Mouse (Mus musculus) limb, embryonic 15.5 days (tissue): Measurements from ENCODE around the gene Wee1. TPM values are rescaled to one million over a fixed set of nuclear protein-coding genes. Genes with fewer than 3 reads are reported as not detected.
"Not testable (repeated sequence)": the region's sequence is repeated elsewhere in the genome, so short reads cannot be mapped to it uniquely, and the experiment has no call there.

Experiments used
- ATAC-seq: fragments of 200-750 bp; cut with Nextera tagmentation; 2 replicates; pipeline ENCODE4 v1.8.0; 2017; ENCODE audit warnings: low read depth, moderate TSS enrichment; ENCODE audit not compliant: insufficient number of reproducible peaks, low FRiP score, low TSS enrichment
- H3K27ac ChIP-seq: fragments of 300-500 bp; sonication (generic); 2 replicates; pipeline ENCODE4 v1.5.1; 2015; ENCODE audit warnings: moderate library complexity, mild to moderate bottlenecking, inconsistent platforms
- H3K27me3 ChIP-seq: fragments of 300-500 bp; sonication (generic); 2 replicates; pipeline ENCODE4 v1.6.1; 2015; ENCODE audit warnings: inconsistent platforms
- H3K36me3 ChIP-seq: fragments of 300-500 bp; sonication (generic); 2 replicates; pipeline ENCODE4 v1.6.1; 2015; ENCODE audit warnings: inconsistent platforms
- H3K4me1 ChIP-seq: fragments of 300-500 bp; sonication (generic); 2 replicates; pipeline ENCODE4 v1.6.1; 2015; ENCODE audit warnings: inconsistent platforms
- H3K4me2 ChIP-seq: fragments of 300-500 bp; sonication (generic); 2 replicates; pipeline ENCODE4 v1.6.1; 2015; ENCODE audit warnings: mild to moderate bottlenecking, inconsistent platforms
- H3K4me3 ChIP-seq: fragments of 300-500 bp; sonication (generic); 2 replicates; pipeline ENCODE4 v1.5.1; 2015; ENCODE audit warnings: mild to moderate bottlenecking, inconsistent platforms
- H3K9ac ChIP-seq: fragments of 300-500 bp; sonication (generic); 2 replicates; pipeline ENCODE4 v1.6.1; 2015; ENCODE audit warnings: inconsistent platforms
- H3K9me3 ChIP-seq: fragments of 300-500 bp; sonication (generic); 2 replicates; pipeline ENCODE4 v1.6.1; 2016; ENCODE audit warnings: inconsistent platforms
- WGBS: fragments of 180-500 bp; shearing (Covaris S2); methylation state at CpG from one replicate; pipeline ENCODE4 v1.1.7; 2015; 5-methylcytosine and 5-hydroxymethylcytosine counted together
- polyA plus RNA-seq: library from polyadenylated mRNA; unstranded; fragments of >200 nt; fragmentation: Nextera tagmentation; extraction: Ambion mirVana; gene quantifications from 2 replicates; pipeline ENCODE4 v1.2.1, GENCODE M21; 2015

The Wee1 gene
- polyA plus RNA-seq, 1 experiment from 2014 or later = 20.5 TPM

DNA sequence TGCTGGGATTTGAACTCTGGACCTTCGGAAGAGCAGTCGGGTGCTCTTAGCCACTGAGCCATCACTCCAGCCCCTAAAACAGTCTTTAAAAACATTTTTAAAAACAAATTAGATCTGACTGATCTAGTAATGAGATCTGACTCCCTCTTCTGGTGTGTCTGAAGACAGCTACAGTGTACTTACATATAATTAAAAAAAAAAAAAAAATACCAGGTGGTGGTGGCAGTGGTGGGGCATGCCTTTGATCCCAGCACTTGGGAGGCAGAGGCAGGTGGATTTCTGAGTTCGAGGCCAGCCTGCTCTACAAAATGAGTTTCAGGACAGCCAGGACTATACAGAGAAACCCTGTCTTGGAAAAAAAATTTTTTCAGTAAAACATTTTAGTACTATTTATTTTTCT lies 13.3 kb upstream of the Wee1 start:
- H3K9me3 ChIP-seq, H3K36me3 ChIP-seq, ATAC-seq, H3K27me3 ChIP-seq, H3K9ac ChIP-seq, H3K4me3 ChIP-seq: not testable (repeated sequence)
- peak overlapping the region; percentile 73; the same call in 1 of the 2 replicates for H3K27ac ChIP-seq
- H3K4me1 ChIP-seq = peaks cover 15% of the 10 kb centered on the region
- WGBS = 90% methylated on average over 3 of the region's 3 CpGs
- peak overlapping the region; percentile 29; the same call in 1 of the 2 replicates for H3K4me2 ChIP-seq

- H3K27me3 ChIP-seq = no peaks in the 10 kb centered on the region
- no peak overlapping the region for H3K4me3 ChIP-seq
- 9% methylated on average over 11 of the region's 11 CpGs for WGBS
- no peak overlapping the region for H3K9ac ChIP-seq
- no peaks in the 10 kb centered on the region for H3K36me3 ChIP-seq
- peaks cover 15% of the 10 kb centered on the region for H3K4me1 ChIP-seq
- peak overlapping the region; percentile 29 for H3K4me2 ChIP-seq
- peak overlapping the region; percentile 73 for H3K27ac ChIP-seq
- ATAC-seq = peak; percentile 58; the same call in 1 of the 2 replicates
- no peaks in the 10 kb centered on the region for H3K9me3 ChIP-seq
Observed at GRCm38 (mm10) chr7:110108967-110109610, 12.8 kb upstream of the Wee1 start.

- no peaks in the 10 kb centered on the region for H3K9me3 ChIP-seq
- no peak overlapping the region for H3K9ac ChIP-seq
- H3K4me2 ChIP-seq = no peak overlapping the region
- WGBS = 24% methylated on average over 4 of the region's 4 CpGs
- no peak for ATAC-seq
- H3K4me1 ChIP-seq = peaks cover 15% of the 10 kb centered on the region
- H3K4me3 ChIP-seq = no peak overlapping the region
- H3K27ac ChIP-seq = no peak overlapping the region
- no peaks in the 10 kb centered on the region for H3K36me3 ChIP-seq
- no peaks in the 10 kb centered on the region for H3K27me3 ChIP-seq
Observed at GRCm38 (mm10) chr7:110110061-110110656, 11.7 kb upstream of the Wee1 start.

GRCm38 (mm10) chr7:110114699-110115098 lies 7.1 kb upstream of the Wee1 start:
- ATAC-seq = 0 out of 2 replicates have a peak, but pooled peaks have one; percentile 40
- no peaks in the 10 kb centered on the region for H3K9me3 ChIP-seq

GRCm38 (mm10) chr7:110116731-110117291 lies 5.0 kb upstream of the Wee1 start:
- Histone ChIP-seq H3K27me3 (no peaks in the 10 kb centered on the region), H3K9ac (no peak overlapping the region), H3K4me1 (no peaks in the 10 kb centered on the region), H3K9me3 (no peaks in the 10 kb centered on the region), H3K36me3 (no peaks in the 10 kb centered on the region), H3K4me3 (no peak overlapping the region), H3K4me2 (no peak overlapping the region), H3K27ac (peak overlapping the region; percentile 47; the same call in 1 of the 2 replicates)
- WGBS = 28% methylated on average over 1 of the region's 1 CpGs
- ATAC-seq = no peak

More at GRCm38 (mm10) chr7:110114699-110115098, 7.1 kb upstream of the Wee1 start:
- Histone ChIP-seq H3K4me1 (peaks cover 6% of the 10 kb centered on the region), H3K9ac (no peak overlapping the region), H3K27ac (no peak overlapping the region), H3K27me3 (no peaks in the 10 kb centered on the region), H3K36me3 (no peaks in the 10 kb centered on the region), H3K4me3 (no peak overlapping the region), H3K4me2 (no peak overlapping the region)
- WGBS = 31% methylated on average over 5 of the region's 5 CpGs

DNA sequence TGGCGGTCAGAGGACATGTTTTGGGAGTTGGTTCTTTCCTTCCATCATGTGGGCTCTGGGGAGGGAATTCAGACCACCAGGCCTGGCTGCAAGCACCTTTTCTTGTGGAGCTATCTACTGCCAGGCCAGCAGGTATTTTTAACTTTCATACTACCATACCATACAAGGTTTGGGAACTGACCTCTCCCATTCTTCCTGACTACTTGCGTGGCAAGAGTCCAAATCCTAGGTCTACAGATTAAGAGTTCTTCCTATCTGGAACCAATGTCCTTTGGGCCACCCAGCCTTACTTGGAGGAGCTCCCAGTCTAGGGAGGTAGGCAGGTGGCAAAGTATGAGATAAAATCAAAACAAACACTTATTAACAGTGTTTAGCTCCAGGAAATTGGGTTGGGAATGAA lies 3.4 kb upstream of the Wee1 start:
- Histone ChIP-seq H3K9ac (no peak overlapping the region), H3K4me2 (no peak overlapping the region), H3K4me1 (no peaks in the 10 kb centered on the region), H3K27ac (no peak overlapping the region), H3K4me3 (no peak overlapping the region), H3K27me3 (no peaks in the 10 kb centered on the region), H3K9me3 (no peaks in the 10 kb centered on the region), H3K36me3 (no peaks in the 10 kb centered on the region)
- 81% methylated on average over 2 of the region's 2 CpGs for WGBS
- ATAC-seq = no peak

DNA sequence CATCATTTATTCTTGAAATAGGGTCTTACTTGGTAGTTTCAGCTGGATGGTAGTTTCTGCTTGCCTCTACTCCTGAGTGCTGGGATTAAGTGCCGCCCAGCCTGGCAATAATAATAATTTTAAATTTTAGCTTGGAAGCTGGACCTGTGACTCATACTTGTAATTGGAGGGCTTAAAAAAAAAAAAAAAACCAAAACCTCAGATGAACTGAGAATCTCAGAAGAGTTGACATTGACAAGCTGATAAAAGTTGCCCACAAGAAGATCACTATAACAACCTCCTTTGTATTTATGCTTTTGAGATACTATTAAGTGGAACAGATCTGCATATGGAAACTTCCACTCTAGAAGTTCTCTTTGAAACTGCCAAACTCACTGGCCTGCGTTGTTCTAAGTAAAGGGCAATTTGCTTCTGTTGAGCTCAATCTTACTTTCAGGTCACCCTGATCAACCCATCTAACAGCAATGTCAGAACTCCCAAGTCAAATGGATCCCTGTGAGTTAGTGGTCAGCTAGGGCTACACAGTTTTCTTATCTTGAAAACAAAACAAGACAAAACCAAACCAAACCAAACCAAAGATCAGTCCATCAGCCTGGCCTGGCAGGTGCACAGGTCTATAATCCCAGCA lies 1.6 kb upstream of the Wee1 start:
- Histone ChIP-seq H3K27ac (no peak overlapping the region), H3K9ac (no peak overlapping the region), H3K36me3 (no peaks in the 10 kb centered on the region), H3K9me3 (no peaks in the 10 kb centered on the region), H3K4me3 (no peak overlapping the region), H3K4me2 (0 out of 2 replicates have a peak overlapping the region, but pooled peaks have one; percentile 72), H3K27me3 (no peaks in the 10 kb centered on the region), H3K4me1 (peaks cover 5% of the 10 kb centered on the region)
- ATAC-seq = no peak
- WGBS = 80% methylated on average over 2 of the region's 2 CpGs

DNA sequence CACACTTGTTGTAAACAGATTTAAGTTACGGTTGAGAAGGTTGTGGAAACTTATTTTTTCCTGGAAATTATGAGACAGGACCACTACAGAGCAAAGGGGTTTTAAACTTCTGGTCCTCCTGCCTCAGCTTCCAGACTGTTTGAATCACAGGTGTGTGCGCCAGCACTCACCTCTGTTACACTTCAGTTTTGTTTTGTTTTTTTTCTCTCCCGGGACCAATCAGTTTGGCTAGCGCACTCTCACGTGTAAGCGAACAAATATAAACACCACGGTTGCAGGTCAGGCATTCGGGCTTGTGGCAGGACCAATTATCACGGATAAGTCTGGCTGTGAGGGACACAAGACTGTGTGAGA lies 707 bp upstream of the Wee1 start:
- 2% methylated on average over 9 of the region's 9 CpGs for WGBS
- H3K4me3 ChIP-seq = peak overlapping the region; percentile 95
- peak overlapping the region; percentile 72 for H3K4me2 ChIP-seq
- no peaks in the 10 kb centered on the region for H3K9me3 ChIP-seq
- peaks cover 5% of the 10 kb centered on the region for H3K4me1 ChIP-seq
- no peaks in the 10 kb centered on the region for H3K27me3 ChIP-seq
- H3K36me3 ChIP-seq = no peaks in the 10 kb centered on the region
- peak overlapping the region; percentile 86 for H3K27ac ChIP-seq
- ATAC-seq = no peak
- peak overlapping the region; percentile 71 for H3K9ac ChIP-seq

- Histone ChIP-seq H3K27ac (peak overlapping the region; percentile 94), H3K9me3 (no peaks in the 10 kb centered on the region), H3K27me3 (no peaks in the 10 kb centered on the region), H3K4me1 (peaks cover 5% of the 10 kb centered on the region), H3K9ac (peak overlapping the region; percentile 80), H3K4me3 (peak overlapping the region; percentile 95), H3K4me2 (peak overlapping the region; percentile 72), H3K36me3 (peaks cover 3% of the 10 kb centered on the region; the same call in 1 of the 2 replicates)
- peak; percentile 0; the same call in 1 of the 2 replicates for ATAC-seq
- WGBS = under 1% methylated on average over 27 of the region's 27 CpGs
Observed at GRCm38 (mm10) chr7:110122289-110122564, 381 bp downstream of the Wee1 start.

GRCm38 (mm10) chr7:110122565-110123422 lies 948 bp downstream of the Wee1 start:
- peaks cover 5% of the 10 kb centered on the region for H3K4me1 ChIP-seq
- H3K9me3 ChIP-seq = no peaks in the 10 kb centered on the region
- no peaks in the 10 kb centered on the region for H3K27me3 ChIP-seq
- H3K27ac ChIP-seq = peak overlapping the region; percentile 94
- peaks cover 6% of the 10 kb centered on the region; the same call in 1 of the 2 replicates for H3K36me3 ChIP-seq
- peak; percentile 7; the same call in 1 of the 2 replicates for ATAC-seq
- H3K4me2 ChIP-seq = peak overlapping the region; percentile 72
- peak overlapping the region; percentile 95 for H3K4me3 ChIP-seq
- peak overlapping the region; percentile 80 for H3K9ac ChIP-seq
- under 1% methylated on average over 73 of the region's 74 CpGs for WGBS

DNA sequence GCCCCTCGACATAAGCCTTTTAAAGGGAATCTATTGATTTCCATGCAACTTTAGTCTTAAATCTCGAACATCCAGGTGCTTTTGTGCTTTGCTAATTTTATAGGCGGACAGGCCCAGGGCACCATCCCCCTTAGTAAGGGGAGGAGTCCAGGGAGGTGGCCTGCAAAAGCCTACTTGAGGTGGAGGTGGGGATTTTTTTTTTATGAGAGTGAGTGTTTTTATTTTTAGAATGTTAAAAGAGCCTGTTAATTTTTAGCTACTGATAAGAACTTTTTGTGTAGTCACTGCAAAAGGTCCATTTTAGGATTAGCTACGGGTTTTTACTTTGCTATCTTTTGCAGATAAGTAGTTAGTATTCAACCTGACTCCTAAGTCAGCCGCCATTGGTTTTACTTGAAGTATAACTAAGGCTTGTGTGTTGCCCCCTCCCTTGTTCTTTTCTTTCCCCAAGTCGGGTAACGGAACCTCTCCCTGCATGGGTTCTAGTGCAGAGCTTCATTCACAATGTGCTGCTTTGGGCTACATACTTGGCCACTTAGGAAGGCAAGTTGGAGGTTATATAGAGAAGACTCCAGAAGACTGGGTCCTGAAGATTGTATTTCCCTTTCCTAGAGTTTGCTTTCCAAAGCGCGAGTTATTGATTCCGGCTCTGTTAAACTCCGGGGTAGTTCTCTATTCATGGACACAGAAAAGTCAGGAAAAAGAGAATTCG lies 2.2 kb downstream of the Wee1 start:
- Histone ChIP-seq H3K4me2 (peak overlapping the region; percentile 72), H3K9me3 (no peaks in the 10 kb centered on the region), H3K4me1 (peaks cover 5% of the 10 kb centered on the region), H3K27me3 (no peaks in the 10 kb centered on the region), H3K4me3 (peak overlapping the region; percentile 95), H3K36me3 (peaks cover 11% of the 10 kb centered on the region; the same call in 1 of the 2 replicates), H3K27ac (no peak overlapping the region), H3K9ac (no peak overlapping the region)
- ATAC-seq = no peak
- 45% methylated on average over 12 of the region's 12 CpGs for WGBS
